Mouse (Mus musculus) thymus, adult 2 months (tissue): ENCODE measurements around the gene Ing4. TPM values are rescaled to one million over a fixed set of nuclear protein-coding genes. Genes with fewer than 3 reads are reported as not detected.

ENCODE experiments used
- DNase-seq: peaks from one replicate; pipeline ENCODE4 v3.0.0; 2021
- H3K27ac ChIP-seq: fragments of 200-500 bp; 2 replicates; pipeline ENCODE4 v1.5.1; 2012; ENCODE audit warnings: low read length, control low read depth; ENCODE audit not compliant: control insufficient read depth, insufficient read depth
- H3K27me3 ChIP-seq: fragments of 200-500 bp; 2 replicates; pipeline ENCODE4 v1.6.1; 2012; ENCODE audit warnings: mild to moderate bottlenecking, low read length, moderate library complexity, mixed read lengths; ENCODE audit not compliant: control insufficient read depth, insufficient read depth
- H3K36me3 ChIP-seq: fragments of 200-500 bp; 2 replicates; pipeline ENCODE4 v1.6.1; 2012; ENCODE audit warnings: mild to moderate bottlenecking, low read length, moderate library complexity; ENCODE audit not compliant: control insufficient read depth, insufficient read depth
- H3K4me1 ChIP-seq: fragments of 200-500 bp; replicated peaks from 2 replicates; pipeline ENCODE4 v1.6.1; 2012; ENCODE audit warnings: low read length; ENCODE audit not compliant: control insufficient read depth, insufficient read depth
- H3K4me3 ChIP-seq: fragments of 200-500 bp; 2 replicates; pipeline ENCODE4 v1.5.1; 2012; ENCODE audit warnings: mild to moderate bottlenecking, low read length, control low read depth, moderate library complexity; ENCODE audit not compliant: control insufficient read depth, insufficient read depth
- CTCF ChIP-seq: fragments of 200-500 bp; IDR thresholded peaks from 2 replicates; pipeline ENCODE4 v1.5.1; 2012; ENCODE audit warnings: mild to moderate bottlenecking, control low read depth, low read length, moderate library complexity, borderline replicate concordance; ENCODE audit not compliant: control insufficient read depth, poor library complexity, insufficient read depth; ENCODE audit errors: extremely low read depth
- POLR2A ChIP-seq: fragments of 200-500 bp; IDR thresholded peaks from 2 replicates; pipeline ENCODE4 v1.6.1; 2012; ENCODE audit warnings: mild to moderate bottlenecking, low read length, control low read depth, moderate library complexity; ENCODE audit not compliant: control insufficient read depth, poor library complexity, insufficient read depth; ENCODE audit errors: extremely low read depth
- WGBS: fragments of 180-500 bp; shearing (Covaris S2); methylation state at CpG from one replicate; pipeline ENCODE4 v1.1.7; 2018; 5-methylcytosine and 5-hydroxymethylcytosine counted together
- polyA plus RNA-seq: library from polyadenylated mRNA; depleted of rRNA; stranded (reverse); fragments of >200 nt; gene quantifications from 2 replicates; pipeline ENCODE4 v1.2.3, GENCODE M21; 2012

Ing4 gene
- polyA plus RNA-seq, 1 experiment: 96.8 TPM

DNA sequence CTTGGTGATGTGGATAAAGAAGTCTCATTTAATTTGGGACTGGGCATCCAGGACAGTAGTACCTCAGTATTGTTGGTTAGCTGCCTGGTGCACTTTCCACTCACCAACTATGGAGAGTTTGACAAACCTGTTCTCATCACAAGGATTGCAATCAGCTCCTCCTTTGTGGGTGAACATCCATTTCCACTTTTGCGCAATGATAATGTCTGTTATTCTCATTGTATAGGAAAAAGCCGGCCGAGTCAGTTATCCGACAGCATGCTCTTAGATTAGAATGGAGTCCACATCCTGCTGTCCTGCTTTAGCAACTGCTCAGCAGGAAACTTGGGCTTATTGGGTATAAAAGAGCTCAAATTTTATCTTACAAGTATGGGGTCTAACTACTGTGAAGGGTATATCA, 894 bp upstream of the Ing4 start:
- Histone ChIP-seq H3K4me3 (no peak overlapping the region), H3K27me3 (no peaks in the 10 kb centered on the region), H3K4me1 (peaks cover 5% of the 10 kb centered on the region; the same call in 1 of the 2 replicates), H3K36me3 (peaks cover 29% of the 10 kb centered on the region), H3K27ac (no peak overlapping the region)
- TF ChIP-seq POLR2A (no peak), CTCF (no peak)
- no peak for DNase-seq
- WGBS: 97% methylated on average over 4 of the region's 4 CpGs

DNA sequence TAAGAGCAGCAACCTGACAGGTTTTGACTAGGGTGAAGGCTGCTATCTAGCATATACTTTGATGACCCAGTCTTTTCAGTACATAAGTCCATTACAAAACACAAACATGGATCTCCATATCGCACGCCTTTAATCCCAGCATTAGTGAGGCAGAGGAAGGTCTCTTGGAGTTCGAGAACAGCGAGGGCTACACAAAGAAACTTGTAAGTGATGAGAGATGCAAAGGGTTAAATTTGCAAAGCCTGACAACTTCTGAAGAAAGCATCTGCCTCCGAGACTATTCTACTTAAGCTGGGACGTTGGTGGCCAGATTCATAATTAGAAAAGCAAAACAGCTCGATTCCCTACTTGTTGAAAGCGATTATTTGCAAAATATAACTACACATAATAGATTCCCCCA, 429 bp upstream of the Ing4 start:
- TF ChIP-seq POLR2A: no peak
- no peak for TF ChIP-seq CTCF
- WGBS: 15% methylated on average over 8 of the region's 8 CpGs
- Histone ChIP-seq H3K27ac (no peak overlapping the region; the same call in 1 of the 2 replicates), H3K27me3 (no peaks in the 10 kb centered on the region), H3K36me3 (peaks cover 29% of the 10 kb centered on the region), H3K4me3 (no peak overlapping the region), H3K4me1 (peaks cover 5% of the 10 kb centered on the region; the same call in 1 of the 2 replicates)
- peak; percentile 44 for DNase-seq

DNA sequence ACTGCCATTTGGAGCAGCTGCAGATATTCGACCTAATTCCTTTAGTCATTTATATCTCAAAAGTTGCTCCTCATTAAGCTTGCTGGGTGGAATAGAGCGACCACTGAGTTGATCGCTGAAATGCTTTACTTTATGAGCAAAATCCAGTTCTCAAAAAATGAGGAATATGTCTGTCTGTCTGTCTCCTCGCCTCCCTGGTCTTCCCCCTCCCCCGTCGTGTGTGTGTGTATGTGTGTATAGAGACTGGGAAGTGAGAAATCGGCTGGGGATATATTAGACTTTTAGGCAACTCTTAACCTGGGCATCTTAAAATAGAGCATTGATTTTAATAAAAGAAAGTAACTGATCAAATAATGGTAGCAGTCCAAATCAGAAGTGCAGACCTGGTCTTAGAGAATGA, 661 bp downstream of the Ing4 start:
- 4% methylated on average over 7 of the region's 7 CpGs for WGBS
- Histone ChIP-seq H3K27ac (no peak overlapping the region), H3K36me3 (peaks cover 30% of the 10 kb centered on the region), H3K4me3 (peak overlapping the region; percentile 74), H3K27me3 (no peaks in the 10 kb centered on the region), H3K4me1 (peaks cover 5% of the 10 kb centered on the region; the same call in 1 of the 2 replicates)
- TF ChIP-seq POLR2A (no peak), CTCF (no peak)
- DNase-seq: no peak

DNA sequence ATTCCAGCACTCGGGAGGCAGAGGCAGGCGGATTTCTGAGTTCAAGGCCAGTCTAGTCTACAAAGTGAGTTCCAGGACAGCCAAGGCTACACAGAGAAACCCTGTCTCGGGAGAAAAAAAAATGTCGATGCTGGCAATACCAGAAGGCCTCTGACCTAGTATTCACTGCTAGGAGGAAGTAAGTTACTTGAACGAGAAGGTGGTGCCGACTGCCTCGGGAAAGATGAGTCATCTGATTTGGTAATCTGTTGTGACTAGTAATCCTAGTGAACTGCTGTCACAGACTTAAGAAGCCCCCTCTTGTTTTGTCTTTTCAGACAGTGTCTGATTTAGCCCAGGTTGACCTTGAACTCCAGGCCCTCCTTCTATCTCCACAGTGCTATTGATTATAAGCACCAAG, 1.5 kb downstream of the Ing4 start:
- Histone ChIP-seq H3K36me3 (peaks cover 25% of the 10 kb centered on the region), H3K27me3 (no peaks in the 10 kb centered on the region), H3K4me1 (peaks cover 5% of the 10 kb centered on the region; the same call in 1 of the 2 replicates), H3K27ac (no peak overlapping the region), H3K4me3 (no peak overlapping the region)
- DNase-seq: no peak
- WGBS: 46% methylated on average over 7 of the region's 7 CpGs
- TF ChIP-seq POLR2A: no peak
- TF ChIP-seq CTCF: no peak

DNA sequence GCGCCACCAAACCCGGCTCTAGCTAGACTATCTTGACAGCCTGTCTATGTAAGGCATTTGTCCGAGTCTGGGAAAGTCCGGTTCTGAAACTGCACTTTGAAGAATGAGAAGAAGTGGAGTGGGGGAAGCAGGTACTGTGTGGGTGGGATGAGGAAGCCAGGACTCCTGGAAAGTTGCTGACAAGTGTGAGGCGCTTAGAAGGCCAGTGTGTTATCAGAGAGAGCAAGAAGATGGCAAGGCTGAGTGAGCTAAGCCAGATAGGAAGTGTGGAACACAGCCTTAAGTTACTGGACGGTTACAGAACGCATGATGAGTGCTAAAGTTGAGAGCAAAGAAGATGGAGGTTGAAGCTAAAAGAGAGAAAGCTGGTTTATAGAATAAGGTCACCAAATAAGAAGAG, 2.5 kb downstream of the Ing4 start:
- H3K4me1 ChIP-seq: peaks cover 5% of the 10 kb centered on the region; the same call in 1 of the 2 replicates

DNA sequence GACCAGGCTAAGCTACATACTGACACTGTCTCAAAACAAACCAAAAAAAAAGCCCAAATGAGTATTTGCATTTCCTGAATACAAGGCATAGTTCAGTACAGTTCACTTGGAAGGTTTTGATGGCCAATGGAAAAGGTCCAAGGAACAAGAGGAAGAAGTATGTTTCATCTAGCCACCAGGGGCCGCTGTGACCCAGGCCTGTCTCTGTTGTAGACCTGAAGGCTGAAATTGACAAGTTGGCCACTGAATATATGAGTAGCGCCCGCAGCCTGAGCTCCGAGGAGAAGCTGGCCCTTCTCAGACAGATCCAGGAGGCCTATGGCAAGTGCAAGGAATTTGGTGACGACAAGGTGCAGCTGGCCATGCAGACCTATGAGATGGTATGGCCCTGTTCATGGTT, 7.1 kb downstream of the Ing4 start:
- no peaks in the 10 kb centered on the region for H3K27me3 ChIP-seq
- no peaks in the 10 kb centered on the region for H3K4me1 ChIP-seq
- 49% methylated on average over 5 of the region's 5 CpGs for WGBS
- peak; percentile 70 for DNase-seq
- H3K27ac ChIP-seq: no peak overlapping the region
- peaks cover 57% of the 10 kb centered on the region for H3K36me3 ChIP-seq
- TF ChIP-seq POLR2A (no peak), CTCF (peak; percentile 75)
- no peak overlapping the region for H3K4me3 ChIP-seq

More for the DNA sequence above, 2.5 kb downstream of the Ing4 start:
- Histone ChIP-seq H3K4me3 (no peak overlapping the region), H3K27ac (no peak overlapping the region), H3K36me3 (peaks cover 29% of the 10 kb centered on the region), H3K27me3 (no peaks in the 10 kb centered on the region)
- 95% methylated on average over 7 of the region's 7 CpGs for WGBS
- DNase-seq: no peak
- TF ChIP-seq POLR2A (no peak), CTCF (no peak)

DNA sequence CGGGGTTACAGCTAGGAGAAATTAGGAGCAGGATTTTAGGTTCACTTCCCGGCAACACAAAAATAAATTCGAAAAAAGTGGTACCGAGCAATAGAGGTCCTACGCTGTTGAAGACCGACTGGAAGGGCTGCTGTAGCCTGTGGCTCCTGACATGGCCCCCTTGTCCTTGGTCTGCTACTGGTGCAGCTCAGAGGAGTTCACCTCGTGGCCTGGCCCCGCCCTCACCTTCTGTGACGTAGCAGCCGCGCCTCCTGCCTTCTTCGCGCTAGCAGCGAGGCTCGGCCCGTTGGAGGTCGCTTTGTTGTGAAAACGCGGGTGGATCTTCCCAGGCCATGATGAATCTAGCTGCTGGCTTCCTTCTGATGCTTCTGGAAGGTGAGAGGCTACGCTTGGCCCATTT, 10.1 kb downstream of the Ing4 start, which contains the start of gene Acrbp:
TSS of gene Acrbp (plus strand) at position 12 of the 400 bp plus-strand sequence.
- WGBS: 82% methylated on average over 20 of the region's 20 CpGs
- Histone ChIP-seq H3K4me3 (no peak within 1 kb of the TSS), H3K27me3 (no peaks in the 10 kb centered on the region), H3K27ac (no peak within 1 kb of the TSS), H3K4me1 (no peaks in the 10 kb centered on the region), H3K36me3 (peaks cover 55% of the 10 kb centered on the region)
- DNase-seq: no peak
- TF ChIP-seq CTCF (no peak), POLR2A (no peak)
